Mouse (Mus musculus): ENCODE results near the gene Tomm6. TPM values are rescaled to one million over a fixed set of nuclear protein-coding genes. Genes with fewer than 3 reads are reported as not detected.

The Tomm6 gene
- polyA plus RNA-seq, 1 experiment from 2014 or later, result 381 TPM

GRCm38 (mm10) chr17:47693671-47694441, 5.7 kb upstream of the Tomm6 start:
- ATAC-seq (replicated peaks; ENCODE audit: low FRiP score), result no peak
- Histone ChIP-seq H3K36me3 (0 out of 2 replicates have a peak, but pooled peaks cover 3% of the 10 kb centered on the region), H3K9ac (peak overlapping the region; percentile 89), H3K4me1 (peaks cover 34% of the 10 kb centered on the region), H3K4me3 (replicated peaks) (peak overlapping the region; percentile 83), H3K9me3 (replicated peaks) (no peaks in the 10 kb centered on the region), H3K27ac (peak overlapping the region; percentile 85), H3K27me3 (peaks cover 14% of the 10 kb centered on the region; the same call in 1 of the 2 replicates), H3K4me2 (peak overlapping the region; percentile 95)
- WGBS, result 24% methylated on average over 13 of the region's 13 CpGs

- Histone ChIP-seq H3K4me2 (no peak overlapping the region), H3K27me3 (peaks cover 14% of the 10 kb centered on the region; the same call in 1 of the 2 replicates), H3K4me3 (replicated peaks) (no peak overlapping the region), H3K36me3 (no peaks in the 10 kb centered on the region), H3K4me1 (peaks cover 48% of the 10 kb centered on the region), H3K9ac (no peak overlapping the region), H3K9me3 (replicated peaks) (no peaks in the 10 kb centered on the region), H3K27ac (no peak overlapping the region)
- ATAC-seq (replicated peaks; ENCODE audit: low FRiP score), result no peak
- WGBS, result 86% methylated on average over 3 of the region's 3 CpGs
These were observed 3.5 kb upstream of the Tomm6 start for GRCm38 (mm10) chr17:47691650-47692049.

DNA sequence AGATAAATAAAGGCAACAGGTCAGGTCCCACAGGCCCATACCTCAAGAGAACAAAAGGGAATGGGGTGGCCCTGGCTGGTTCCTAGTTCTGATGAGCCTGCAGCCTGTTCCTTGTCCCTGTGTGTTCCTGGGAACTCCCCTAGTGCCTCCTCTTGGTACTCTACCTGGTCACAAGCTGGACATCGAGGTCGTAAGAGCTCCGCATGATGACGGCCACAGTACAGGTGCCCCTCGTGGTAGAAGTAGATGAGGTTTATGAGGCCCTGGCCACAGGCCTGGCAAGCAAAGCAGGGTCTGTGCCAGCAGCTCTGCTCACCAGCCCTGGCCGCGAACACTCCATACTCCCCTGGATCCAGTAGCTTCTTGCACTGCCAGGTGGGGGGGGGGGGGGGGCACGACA, 1.7 kb upstream of the Tomm6 start:
- Histone ChIP-seq H3K9ac (no peak overlapping the region), H3K9me3 (replicated peaks) (no peaks in the 10 kb centered on the region), H3K27me3 (peaks cover 10% of the 10 kb centered on the region; the same call in 1 of the 2 replicates), H3K4me3 (replicated peaks) (peak overlapping the region; percentile 87), H3K36me3 (peaks cover 12% of the 10 kb centered on the region), H3K4me2 (peak overlapping the region; percentile 97; the same call in 1 of the 2 replicates), H3K27ac (no peak overlapping the region), H3K4me1 (peaks cover 42% of the 10 kb centered on the region)
- WGBS, result 77% methylated on average over 8 of the region's 8 CpGs
- no peak for ATAC-seq (replicated peaks; ENCODE audit: low FRiP score)

DNA sequence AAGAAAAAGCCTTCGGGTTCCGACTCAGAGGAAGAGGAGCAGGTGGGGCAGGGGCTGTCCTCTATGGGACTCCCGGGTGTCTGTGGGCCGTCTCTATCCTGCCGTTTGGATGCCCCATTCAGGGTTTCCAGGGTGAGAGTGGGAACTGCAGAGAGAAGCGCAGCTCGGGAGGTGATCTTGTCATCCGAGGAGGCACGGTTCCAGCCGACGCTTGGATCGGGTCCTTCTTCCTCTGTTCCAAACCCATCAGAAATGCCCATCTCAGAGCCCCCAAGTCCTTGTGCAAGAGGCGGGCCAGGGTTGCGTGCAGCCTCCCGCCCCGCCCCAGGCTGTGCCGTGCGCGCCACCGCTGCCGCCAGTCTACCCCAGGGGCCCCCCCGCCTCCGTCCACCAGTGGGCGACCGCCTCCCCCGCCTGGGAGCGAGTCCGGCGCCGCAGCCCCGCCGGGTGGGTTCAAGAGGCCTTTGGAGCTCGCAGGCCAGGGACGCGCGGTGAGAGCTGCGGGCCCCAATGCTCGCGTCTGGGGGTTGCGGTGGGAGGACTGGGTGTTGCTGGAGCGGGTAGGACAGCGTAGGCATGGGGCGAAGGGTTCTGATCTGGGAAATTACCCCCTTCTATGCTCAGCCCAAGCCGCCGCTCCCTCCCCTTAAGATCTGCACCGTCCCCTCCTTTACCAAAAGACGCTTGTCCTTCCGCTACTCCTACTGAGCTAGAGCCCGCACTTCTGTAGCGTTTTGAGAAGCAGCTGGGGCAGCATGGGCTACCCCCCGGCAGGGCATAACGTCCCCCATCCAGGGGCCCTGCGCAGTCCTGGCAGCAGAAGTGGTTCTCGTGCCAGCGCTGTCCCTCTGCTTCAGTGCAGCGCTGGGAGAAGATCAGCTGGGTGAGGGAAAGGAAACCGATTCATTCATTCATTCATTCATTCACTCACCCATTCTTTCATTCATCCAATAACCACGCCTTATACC, 706 bp upstream of the Tomm6 start, which contains the start of gene Frs3:
Gene Frs3 (plus strand): TSS at position 423 of the 968 bp plus-strand sequence.
- peak within 1 kb of the TSS; percentile 97 for H3K4me2 ChIP-seq
- H3K27ac ChIP-seq, result peak within 1 kb of the TSS; percentile 87
- H3K4me3 ChIP-seq (replicated peaks), result peak within 1 kb of the TSS; percentile 87
- peaks cover 35% of the 10 kb centered on the region for H3K4me1 ChIP-seq
- H3K36me3 ChIP-seq, result peaks cover 22% of the 10 kb centered on the region
- ATAC-seq (replicated peaks; ENCODE audit: low FRiP score), result peak; percentile 66
- H3K9me3 ChIP-seq (replicated peaks), result no peaks in the 10 kb centered on the region
- peak within 1 kb of the TSS; percentile 83 for H3K9ac ChIP-seq
- peaks cover 10% of the 10 kb centered on the region; the same call in 1 of the 2 replicates for H3K27me3 ChIP-seq
- under 1% methylated on average over 58 of the region's 58 CpGs for WGBS

DNA sequence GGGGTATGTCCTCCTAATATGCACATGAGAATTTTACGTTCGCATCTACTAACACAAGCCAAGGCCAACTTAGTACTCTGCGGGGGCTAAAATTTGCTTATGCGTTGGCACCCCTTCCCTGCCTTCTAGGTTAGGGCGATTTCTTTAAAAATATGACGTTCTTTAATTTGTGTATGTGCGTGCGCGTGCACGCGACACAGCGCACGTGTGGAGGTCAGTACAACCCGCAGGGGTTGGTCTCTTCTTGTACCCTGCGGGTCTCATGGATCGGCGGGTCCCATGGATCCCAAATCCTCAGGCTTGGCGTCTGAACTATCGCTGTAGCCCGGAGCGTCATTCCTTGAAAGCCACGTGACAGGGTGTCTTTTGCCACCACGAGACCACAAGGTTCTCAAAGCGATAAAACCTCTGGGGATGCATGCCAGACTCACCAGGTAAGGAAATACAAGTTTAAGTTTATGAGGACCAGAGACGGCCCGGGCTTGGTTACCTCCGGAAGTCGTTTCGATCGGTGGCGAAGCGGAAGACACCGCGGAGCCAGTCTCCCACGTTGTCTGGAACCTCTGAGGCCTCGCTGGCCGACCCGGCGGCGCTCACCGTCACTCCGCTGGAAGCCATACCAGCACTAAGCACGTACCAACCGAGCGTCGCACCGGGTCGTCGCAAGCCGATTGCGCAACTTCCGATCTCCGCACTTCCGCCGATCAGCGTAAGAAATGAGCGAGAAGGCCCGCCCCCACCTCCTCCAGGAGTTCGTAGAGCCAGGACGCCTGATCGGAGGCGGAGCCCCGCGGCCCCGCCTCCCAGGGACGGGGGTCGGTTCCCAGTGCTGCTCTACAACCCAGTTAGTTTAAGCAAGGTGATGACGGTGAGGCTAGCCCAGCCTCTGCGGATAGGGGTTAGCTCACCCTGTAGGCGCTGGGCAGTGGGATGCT, 510 bp downstream of the Tomm6 start:
- Histone ChIP-seq H3K9me3 (replicated peaks) (no peaks in the 10 kb centered on the region), H3K27me3 (no peaks in the 10 kb centered on the region), H3K9ac (peak overlapping the region; percentile 83), H3K4me2 (peak overlapping the region; percentile 97), H3K27ac (peak overlapping the region; percentile 87), H3K36me3 (peaks cover 34% of the 10 kb centered on the region), H3K4me1 (peaks cover 28% of the 10 kb centered on the region), H3K4me3 (replicated peaks) (peak overlapping the region; percentile 87)
- WGBS, result 1% methylated on average over 70 of the region's 70 CpGs
- peak; percentile 90 for ATAC-seq (replicated peaks; ENCODE audit: low FRiP score)

- Histone ChIP-seq H3K36me3 (peaks cover 68% of the 10 kb centered on the region), H3K4me2 (no peak overlapping the region), H3K4me3 (replicated peaks) (no peak overlapping the region), H3K27me3 (no peaks in the 10 kb centered on the region), H3K27ac (no peak overlapping the region), H3K4me1 (peaks cover 12% of the 10 kb centered on the region), H3K9me3 (replicated peaks) (no peaks in the 10 kb centered on the region), H3K9ac (no peak overlapping the region)
- ATAC-seq (replicated peaks; ENCODE audit: low FRiP score), result no peak
- 75% methylated on average over 4 of the region's 4 CpGs for WGBS
These were observed 5.3 kb downstream of the Tomm6 start for GRCm38 (mm10) chr17:47682836-47683235.

DNA sequence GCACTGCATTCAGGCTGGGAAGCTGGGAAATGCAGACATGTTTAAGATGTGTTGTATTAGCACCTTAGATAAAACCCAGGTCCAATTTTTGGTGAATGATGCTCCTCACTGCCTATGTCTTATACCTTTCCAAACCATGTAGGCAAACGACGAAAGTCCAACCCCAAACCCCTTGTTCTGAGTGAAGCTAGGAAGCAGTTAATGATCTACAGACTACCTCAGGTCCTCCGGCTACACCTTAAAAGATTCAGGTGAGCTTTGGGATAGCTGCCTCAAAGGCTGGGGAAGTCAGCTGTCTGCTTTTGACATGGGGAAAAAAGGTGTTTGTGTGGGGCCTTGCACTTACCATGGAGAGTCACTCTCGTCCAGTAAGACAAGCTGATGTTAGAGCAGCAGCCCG, 9.5 kb downstream of the Tomm6 start:
- 77% methylated on average over 5 of the region's 5 CpGs for WGBS
- no peak for ATAC-seq (replicated peaks; ENCODE audit: low FRiP score)
- peaks cover 65% of the 10 kb centered on the region for H3K36me3 ChIP-seq
- H3K9ac ChIP-seq, result no peak overlapping the region
- H3K9me3 ChIP-seq (replicated peaks), result no peaks in the 10 kb centered on the region
- H3K4me1 ChIP-seq, result 0 out of 2 replicates have a peak, but pooled peaks cover 7% of the 10 kb centered on the region
- H3K27me3 ChIP-seq, result no peaks in the 10 kb centered on the region
- peak overlapping the region; percentile 69; the same call in 1 of the 2 replicates for H3K27ac ChIP-seq
- peak overlapping the region; percentile 6; the same call in 1 of the 2 replicates for H3K4me2 ChIP-seq
- H3K4me3 ChIP-seq (replicated peaks), result no peak overlapping the region

GRCm38 (mm10) chr17:47678238-47678637, 9.9 kb downstream of the Tomm6 start:
- Histone ChIP-seq H3K4me2 (peak overlapping the region; percentile 6; the same call in 1 of the 2 replicates), H3K27ac (peak overlapping the region; percentile 69; the same call in 1 of the 2 replicates), H3K27me3 (peaks cover 2% of the 10 kb centered on the region; the same call in 1 of the 2 replicates), H3K4me1 (peaks cover 12% of the 10 kb centered on the region), H3K9me3 (replicated peaks) (no peaks in the 10 kb centered on the region), H3K36me3 (peaks cover 60% of the 10 kb centered on the region), H3K9ac (no peak overlapping the region), H3K4me3 (replicated peaks) (no peak overlapping the region)
- WGBS, result 78% methylated on average over 5 of the region's 5 CpGs
- 0 out of 2 replicates have a peak, but pooled peaks have one; percentile 55 for ATAC-seq (replicated peaks; ENCODE audit: low FRiP score)

- H3K9me3 ChIP-seq (replicated peaks), result no peaks in the 10 kb centered on the region
- H3K27ac ChIP-seq, result no peak overlapping the region
- H3K4me1 ChIP-seq, result peaks cover 26% of the 10 kb centered on the region
- ATAC-seq (replicated peaks; ENCODE audit: low FRiP score), result no peak
- no peak overlapping the region for H3K9ac ChIP-seq
- H3K4me2 ChIP-seq, result no peak overlapping the region
- no peak overlapping the region for H3K4me3 ChIP-seq (replicated peaks)
- 21% methylated on average over 9 of the region's 9 CpGs for WGBS
- peaks cover 44% of the 10 kb centered on the region for H3K36me3 ChIP-seq
- peaks cover 10% of the 10 kb centered on the region; the same call in 1 of the 2 replicates for H3K27me3 ChIP-seq
These were observed 11.6 kb downstream of the Tomm6 start for GRCm38 (mm10) chr17:47676581-47676980.

GRCm38 (mm10) chr17:47672311-47673111, 15.7 kb downstream of the Tomm6 start:
- peaks cover 23% of the 10 kb centered on the region for H3K4me1 ChIP-seq
- peak overlapping the region; percentile 81 for H3K4me2 ChIP-seq
- 4% methylated on average over 68 of the region's 68 CpGs for WGBS
- peak overlapping the region; percentile 40 for H3K9ac ChIP-seq
- no peaks in the 10 kb centered on the region for H3K9me3 ChIP-seq (replicated peaks)
- peak; percentile 87 for ATAC-seq (replicated peaks; ENCODE audit: low FRiP score)
- peaks cover 19% of the 10 kb centered on the region; the same call in 1 of the 2 replicates for H3K27me3 ChIP-seq
- peaks cover 18% of the 10 kb centered on the region for H3K36me3 ChIP-seq
- peak overlapping the region; percentile 47 for H3K4me3 ChIP-seq (replicated peaks)
- H3K27ac ChIP-seq, result peak overlapping the region; percentile 59
